In genomic region chr4:128918187-128918586, GRCm38 (mm10) we compare ENCODE assay signal across 14 mouse cellular contexts. TPM values are rescaled to one million over a fixed set of nuclear protein-coding genes. Genes with fewer than 3 reads are reported as not detected.
DNase-seq lines count a peak whose midpoint lies in the region; ATAC-seq and TF ChIP-seq lines count a peak whose summit lies in the region.
"Had no signal": no experiment of that assay in that cellular context is flagged by ENCODE, and none has a peak within 500 bp of the region (broad histone marks: within the 10 kb centered on the region; RNA-seq: fewer than 3 reads in every experiment).

No protein-coding gene starts in this region.

- H3K9ac ChIP-seq in heart, embryonic 13.5 days, result no peak overlapping the region
- no peak overlapping the region for H3K9ac ChIP-seq in lung, embryonic 15.5 days
- H3K9ac ChIP-seq: embryonic facial prominence, embryonic 12.5 days; limb, embryonic 12.5 days had no signal

- H3K4me2 ChIP-seq in heart, embryonic 13.5 days, result 0 out of 2 replicates have a peak overlapping the region, but pooled peaks have one; percentile 3
- H3K4me2 ChIP-seq in lung, embryonic 15.5 days, result peak overlapping the region; percentile 25
- H3K4me2 ChIP-seq: embryonic facial prominence, embryonic 12.5 days; limb, embryonic 12.5 days had no signal

- no peak for DNase-seq in heart, postnatal 14 days
- DNase-seq in 416B (ENCODE audit: low read depth), result peak; percentile 91
- no peak for DNase-seq in thymus, postnatal 4 days
- no peak for DNase-seq in left cerebral cortex, adult 2 months (ENCODE audit: extremely low spot score in 1 of 2, low spot score in 2 of 2)
- no peak for DNase-seq in B cell, adult 2 months
- DNase-seq: cerebellum, adult 9-10 months; layer of hippocampus, adult 9-11 months had no signal

- 35% methylated on average over 3 of the region's 3 CpGs for WGBS in heart, embryonic 13.5 days
- 13% methylated on average over 3 of the region's 3 CpGs for WGBS in lung, embryonic 15.5 days

- no peak for TF ChIP-seq CTCF in left cerebral cortex, adult 2 months (IDR thresholded peaks at IDR 0.05)

- H3K4me3 ChIP-seq in heart, embryonic 13.5 days, result no peak overlapping the region
- no peak overlapping the region for H3K4me3 ChIP-seq in lung, embryonic 15.5 days
- no peak overlapping the region for H3K4me3 ChIP-seq in left cerebral cortex, adult 2 months
- H3K4me3 ChIP-seq: embryonic facial prominence, embryonic 12.5 days; limb, embryonic 12.5 days; megakaryocyte, embryonic 14.5 days; myocyte had no signal

- peak; percentile 25; the same call in 1 of the 2 replicates for ATAC-seq in heart, embryonic 13.5 days (ENCODE audit: extremely low read depth, insufficient number of reproducible peaks, low FRiP score, low TSS enrichment)
- ATAC-seq in common myeloid progenitor, adult 5-6 weeks (replicated peaks; ENCODE audit: low read depth, poor library complexity, severe bottlenecking), result 0 out of 2 replicates have a peak, but pooled peaks have one; percentile 35
- peak; percentile 87 for ATAC-seq in lung, embryonic 15.5 days (ENCODE audit: borderline replicate concordance, extremely low read depth, low FRiP score, low TSS enrichment)

- H3K9me3 ChIP-seq in heart, embryonic 13.5 days, result no peaks in the 10 kb centered on the region
- no peaks in the 10 kb centered on the region for H3K9me3 ChIP-seq in lung, embryonic 15.5 days
- H3K9me3 ChIP-seq: embryonic facial prominence, embryonic 12.5 days; limb, embryonic 12.5 days; megakaryocyte, embryonic 14.5 days had no signal

- H3K4me1 ChIP-seq in heart, embryonic 13.5 days, result peaks cover 15% of the 10 kb centered on the region
- H3K4me1 ChIP-seq in lung, embryonic 15.5 days, result peaks cover 22% of the 10 kb centered on the region
- H3K4me1 ChIP-seq: embryonic facial prominence, embryonic 12.5 days; megakaryocyte, embryonic 14.5 days had no signal

- 0 out of 2 replicates have a peak overlapping the region, but pooled peaks have one; percentile 36 for H3K27ac ChIP-seq in heart, embryonic 13.5 days (replicated peaks)
- peak overlapping the region; percentile 81 for H3K27ac ChIP-seq in lung, embryonic 15.5 days
- H3K27ac ChIP-seq in left cerebral cortex, adult 2 months, result no peak overlapping the region
- H3K27ac ChIP-seq: embryonic facial prominence, embryonic 12.5 days; limb, embryonic 12.5 days had no signal

- H3K27me3 ChIP-seq in heart, embryonic 13.5 days (replicated peaks), result peaks cover 27% of the 10 kb centered on the region
- no peaks in the 10 kb centered on the region; the same call in 1 of the 2 replicates for H3K27me3 ChIP-seq in lung, embryonic 15.5 days
- H3K27me3 ChIP-seq: embryonic facial prominence, embryonic 12.5 days had no signal

- H3K36me3 ChIP-seq in heart, embryonic 13.5 days, result no peaks in the 10 kb centered on the region
- H3K36me3 ChIP-seq in lung, embryonic 15.5 days, result no peaks in the 10 kb centered on the region
- H3K36me3 ChIP-seq: embryonic facial prominence, embryonic 12.5 days; limb, embryonic 12.5 days had no signal

- intact Hi-C loops in heart, postnatal 14 days (cut with DNase I), result no loop called here
- intact Hi-C loops in left cerebral cortex, adult 2 months (cut with DNase I), result no loop called here

RNA-seq across cellular contexts. Expression of gene Trim62, which starts 34.8 kb away (rescaled TPM):
- 2.8 and 2.9 TPM in 2 replicates for polyA plus RNA-seq in heart, embryonic 13.5 days (2015; fragmentation: Nextera tagmentation; extraction: Ambion mirVana)
- total RNA-seq in heart, postnatal 14 days (2021), result 1 to 10 TPM; 2.0 to 2.2 TPM
- total RNA-seq in common myeloid progenitor, adult 5-6 weeks (2017), result 0.37 and 0.39 TPM in 2 replicates
- 5.0 and 5.7 TPM in 2 replicates for polyA plus RNA-seq in lung, embryonic 15.5 days (2015; fragmentation: Nextera tagmentation; extraction: Ambion mirVana)
- total RNA-seq in left cerebral cortex, adult 2 months (2021), result 10 to 100 TPM; 15.3 to 18.8 TPM

RNA-seq across cellular contexts. Expression of gene Azin2, which starts 44.1 kb away (rescaled TPM):
- polyA plus RNA-seq in heart, embryonic 13.5 days (2015; fragmentation: Nextera tagmentation; extraction: Ambion mirVana), result 7.4 TPM in 2 replicates
- 1 to 10 TPM; 2.5 to 3.2 TPM for total RNA-seq in heart, postnatal 14 days (2021)
- total RNA-seq in common myeloid progenitor, adult 5-6 weeks (2017), result 1.1 and 1.6 TPM in 2 replicates
- polyA plus RNA-seq in lung, embryonic 15.5 days (2015; fragmentation: Nextera tagmentation; extraction: Ambion mirVana), result 18.6 and 22.5 TPM in 2 replicates
- total RNA-seq in left cerebral cortex, adult 2 months (2021), result 10 to 100 TPM; 45.2 to 53.2 TPM

Comparison
In these comparisons a context has a peak if more than half of its experiments do, and no peak if none do; other contexts are left out.
1. ATAC-seq: peak in every context shown above with its lines; median percentile 87 in lung, embryonic 15.5 days; 35 in common myeloid progenitor, adult 5-6 weeks; 25 in heart, embryonic 13.5 days.
2. RNA of gene Trim62, which starts 34.8 kb away (total RNA-seq): 15.3 to 18.8 TPM in left cerebral cortex, adult 2 months; 2.0 to 2.2 TPM in heart, postnatal 14 days and 0.37 to 0.39 TPM in common myeloid progenitor, adult 5-6 weeks; every median in the first group is over 4 times any median in the second.
3. RNA of gene Azin2, which starts 44.1 kb away (total RNA-seq): 45.2 to 53.2 TPM in left cerebral cortex, adult 2 months; 2.5 to 3.2 TPM in heart, postnatal 14 days and 1.1 to 1.6 TPM in common myeloid progenitor, adult 5-6 weeks; every median in the first group is over 10 times any median in the second.